Mouse (Mus musculus) forebrain, postnatal 0 days (tissue): ENCODE measurements around the gene Mt3. TPM values are rescaled to one million over a fixed set of nuclear protein-coding genes. Genes with fewer than 3 reads are reported as not detected.
"Not testable (repeated sequence)": the region's sequence is repeated elsewhere in the genome, so short reads cannot be mapped to it uniquely, and the experiment has no call there.

ENCODE experiments used
- ATAC-seq: fragments of 200-750 bp; cut with Nextera tagmentation; 2 replicates; pipeline ENCODE4 v1.8.0; 2017; ENCODE audit warnings: mild to moderate bottlenecking, moderate library complexity
- DNase-seq: peaks from one replicate; pipeline ENCODE4 v3.0.0-alpha.2; 2015
- H3K27ac ChIP-seq: fragments of 300-500 bp; sonication (generic); 2 replicates; pipeline ENCODE4 v1.5.1; 2014; ENCODE audit warnings: low read depth, mild to moderate bottlenecking, antibody characterized with exemption, low read length, moderate library complexity, mixed read lengths
- H3K27me3 ChIP-seq: fragments of 300-500 bp; sonication (generic); 2 replicates; pipeline ENCODE4 v1.6.1; 2014; ENCODE audit warnings: mild to moderate bottlenecking, low read length, mixed read lengths; ENCODE audit not compliant: insufficient read depth
- H3K36me3 ChIP-seq: fragments of 300-500 bp; sonication (generic); 2 replicates; pipeline ENCODE4 v1.6.1; 2014; ENCODE audit warnings: mild to moderate bottlenecking, moderate library complexity; ENCODE audit not compliant: insufficient read depth
- H3K4me1 ChIP-seq: fragments of 300-500 bp; sonication (generic); 2 replicates; pipeline ENCODE4 v1.6.1; 2014; ENCODE audit warnings: antibody characterized with exemption; ENCODE audit not compliant: insufficient read depth
- H3K4me2 ChIP-seq: fragments of 300-500 bp; sonication (generic); 2 replicates; pipeline ENCODE4 v1.6.1; 2014; ENCODE audit warnings: low read depth, mild to moderate bottlenecking, moderate library complexity
- H3K4me3 ChIP-seq: fragments of 300-500 bp; sonication (generic); 2 replicates; pipeline ENCODE4 v1.5.1; 2014; ENCODE audit warnings: low read depth, low read length, mixed read lengths
- H3K9ac ChIP-seq: fragments of 300-500 bp; sonication (generic); 2 replicates; pipeline ENCODE4 v1.6.1; 2014; ENCODE audit warnings: mild to moderate bottlenecking
- H3K9me3 ChIP-seq: fragments of 300-500 bp; sonication (generic); 2 replicates; pipeline ENCODE4 v1.6.1; 2016; ENCODE audit warnings: low read length
- CTCF ChIP-seq: sonication (generic); IDR thresholded peaks from 2 replicates; pipeline ENCODE4 v1.5.1; 2016; ENCODE audit warnings: antibody characterized with exemption, control low read depth, low read depth
- WGBS: fragments of 180-500 bp; shearing (Covaris S2); extraction: QIAGEN DNeasy Blood & Tissue Kit; methylation state at CpG from one replicate; pipeline ENCODE4 v1.1.7; 2014; 5-methylcytosine and 5-hydroxymethylcytosine counted together
- polyA plus RNA-seq: library from polyadenylated mRNA; unstranded; fragments of >200 nt; fragmentation: Nextera tagmentation; extraction: Ambion mirVana; gene quantifications from 2 replicates; pipeline ENCODE4 v1.2.1, GENCODE M21; 2015
- total RNA-seq: library from RNA; depleted of rRNA; stranded (reverse); fragments of >200 nt; gene quantifications from 2 replicates; pipeline ENCODE4 v1.2.3, GENCODE M21; 2014

The Mt3 gene
- total and polyA plus RNA-seq, 2 experiments from 2014 or later: 341 to 445 TPM

- 0 out of 2 replicates have a peak, but pooled peaks cover 2% of the 10 kb centered on the region for H3K4me1 ChIP-seq
- no peaks in the 10 kb centered on the region for H3K9me3 ChIP-seq
- H3K27me3 ChIP-seq: no peaks in the 10 kb centered on the region
- H3K27ac ChIP-seq: no peak overlapping the region
- ATAC-seq (no peak), DNase-seq (no peak)
- H3K4me3 ChIP-seq: no peak overlapping the region
- WGBS: 61% methylated on average over 4 of the region's 4 CpGs
- no peak overlapping the region for H3K9ac ChIP-seq
- no peak overlapping the region for H3K4me2 ChIP-seq
- no peaks in the 10 kb centered on the region for H3K36me3 ChIP-seq
- TF ChIP-seq CTCF: no peak
Observed at GRCm38 (mm10) chr8:94130126-94130525, 22.3 kb upstream of the Mt3 start.

GRCm38 (mm10) chr8:94132096-94132495, 20.3 kb upstream of the Mt3 start:
- H3K9me3 ChIP-seq: no peaks in the 10 kb centered on the region
- H3K36me3 ChIP-seq: no peaks in the 10 kb centered on the region
- H3K27me3 ChIP-seq: no peaks in the 10 kb centered on the region
- no peak overlapping the region for H3K9ac ChIP-seq
- WGBS: 82% methylated on average over 5 of the region's 5 CpGs
- TF ChIP-seq CTCF: no peak
- DNase-seq (no peak), ATAC-seq (no peak)
- H3K4me2 ChIP-seq: no peak overlapping the region
- H3K4me1 ChIP-seq: 0 out of 2 replicates have a peak, but pooled peaks cover 2% of the 10 kb centered on the region
- no peak overlapping the region for H3K4me3 ChIP-seq
- no peak overlapping the region for H3K27ac ChIP-seq

- WGBS: 78% methylated on average over 3 of the region's 3 CpGs
- not testable (repeated sequence) for H3K4me2 ChIP-seq, H3K4me3 ChIP-seq, H3K27me3 ChIP-seq, H3K27ac ChIP-seq, H3K9me3 ChIP-seq, H3K4me1 ChIP-seq, ATAC-seq, H3K9ac ChIP-seq, DNase-seq, H3K36me3 ChIP-seq
Observed at GRCm38 (mm10) chr8:94134601-94135000, 17.8 kb upstream of the Mt3 start.

- 91% methylated on average over 6 of the region's 6 CpGs for WGBS
- no peak for TF ChIP-seq CTCF
- DNase-seq: no peak
- no peaks in the 10 kb centered on the region for H3K4me1 ChIP-seq
- H3K27me3 ChIP-seq: no peaks in the 10 kb centered on the region
- H3K27ac ChIP-seq: no peak overlapping the region
- H3K9ac ChIP-seq: no peak overlapping the region
- ATAC-seq: no peak
- no peak overlapping the region for H3K4me2 ChIP-seq
- no peaks in the 10 kb centered on the region for H3K9me3 ChIP-seq
- no peak overlapping the region for H3K4me3 ChIP-seq
- H3K36me3 ChIP-seq: no peaks in the 10 kb centered on the region
Observed at GRCm38 (mm10) chr8:94135556-94135955, 16.9 kb upstream of the Mt3 start.

DNA sequence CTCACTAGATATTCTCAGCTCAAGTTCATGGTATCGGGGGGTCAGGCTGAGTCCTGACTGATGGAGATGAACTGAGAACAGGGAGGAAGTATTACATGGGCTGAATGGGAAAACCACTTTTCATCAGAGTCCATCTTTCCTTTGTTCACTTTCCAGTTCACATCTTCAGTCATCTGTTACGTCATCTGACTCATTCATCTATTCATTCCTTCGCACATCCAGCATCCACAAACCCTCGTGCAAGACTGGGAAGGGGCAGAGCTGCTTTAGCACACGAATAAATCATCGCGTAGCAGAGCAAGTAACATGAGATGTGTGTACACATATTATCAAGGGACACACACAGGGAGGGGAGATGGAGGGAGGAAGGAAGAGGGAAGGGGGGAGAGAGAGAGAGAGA, 16.2 kb upstream of the Mt3 start:
- ATAC-seq (no peak), DNase-seq (no peak)
- Histone ChIP-seq H3K36me3 (no peaks in the 10 kb centered on the region), H3K9me3 (no peaks in the 10 kb centered on the region), H3K4me3 (no peak overlapping the region), H3K27me3 (no peaks in the 10 kb centered on the region), H3K4me1 (no peaks in the 10 kb centered on the region), H3K9ac (no peak overlapping the region), H3K27ac (no peak overlapping the region), H3K4me2 (no peak overlapping the region)
- TF ChIP-seq CTCF: no peak
- WGBS: 79% methylated on average over 7 of the region's 7 CpGs

DNA sequence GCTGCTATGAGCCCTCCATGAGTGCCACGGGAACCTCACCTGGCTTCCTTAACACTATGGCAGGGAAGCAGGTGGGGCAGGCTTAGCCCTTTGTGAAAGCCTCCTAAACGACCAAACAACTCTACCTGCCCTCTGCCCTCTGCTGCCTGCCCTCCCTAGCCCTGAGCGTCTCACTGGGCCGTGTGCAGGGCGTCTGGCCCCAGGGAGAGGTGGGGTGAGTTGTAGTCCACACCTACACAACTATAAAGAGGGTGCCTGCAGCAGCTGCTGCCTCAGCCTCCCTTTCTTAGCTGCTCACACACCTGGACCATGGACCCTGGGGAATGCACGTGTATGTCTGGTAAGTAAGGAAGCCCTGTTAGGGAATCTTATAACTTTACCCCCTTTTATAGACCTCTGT, 15.5 kb upstream of the Mt3 start, which contains the start of gene Mt4:
Mt4 (plus strand) TSS at position 265 of the 400 bp plus-strand sequence.
- no peak for ATAC-seq
- Histone ChIP-seq H3K36me3 (no peaks in the 10 kb centered on the region), H3K4me2 (no peak within 1 kb of the TSS), H3K9ac (no peak within 1 kb of the TSS), H3K4me3 (no peak within 1 kb of the TSS), H3K4me1 (no peaks in the 10 kb centered on the region), H3K27me3 (no peaks in the 10 kb centered on the region), H3K9me3 (no peaks in the 10 kb centered on the region), H3K27ac (no peak within 1 kb of the TSS)
- WGBS: 68% methylated on average over 6 of the region's 6 CpGs
- no peak for DNase-seq
- no peak for TF ChIP-seq CTCF

GRCm38 (mm10) chr8:94140266-94140795, 12.1 kb upstream of the Mt3 start:
- ATAC-seq: no peak
- H3K36me3 ChIP-seq: no peaks in the 10 kb centered on the region
- TF ChIP-seq CTCF: no peak
- WGBS: 83% methylated on average over 4 of the region's 4 CpGs
- H3K4me1 ChIP-seq: no peaks in the 10 kb centered on the region
- H3K4me2 ChIP-seq: no peak overlapping the region
- H3K27ac ChIP-seq: no peak overlapping the region
- no peak overlapping the region for H3K4me3 ChIP-seq
- H3K9me3 ChIP-seq: no peaks in the 10 kb centered on the region
- no peak for DNase-seq
- H3K27me3 ChIP-seq: no peaks in the 10 kb centered on the region
- no peak overlapping the region for H3K9ac ChIP-seq
